Mouse (Mus musculus): ENCODE results near the gene Rab3c.

DNA sequence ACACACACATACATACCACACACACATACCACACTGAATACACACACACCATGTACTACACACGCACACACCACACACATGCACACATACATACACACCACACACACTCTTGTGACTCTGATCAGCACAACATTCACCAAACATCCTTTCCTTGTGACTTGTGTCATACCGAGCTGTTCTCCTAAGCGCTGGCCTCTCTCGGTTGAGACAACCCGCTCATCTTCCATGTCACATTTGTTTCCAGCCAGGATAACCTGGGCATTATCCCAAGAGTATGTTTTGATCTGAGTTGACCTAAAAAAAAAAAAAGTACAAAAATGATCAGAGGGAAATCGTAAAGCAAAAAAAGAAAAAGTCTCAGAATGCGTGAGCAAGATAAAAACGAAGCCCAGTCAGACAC lies 196.8 kb downstream of the Rab3c start:
- TF ChIP-seq POLR2A (IDR thresholded peaks at IDR 0.05; ENCODE audit: insufficient read length, low read depth), result no peak
- TF ChIP-seq MAX (IDR thresholded peaks at IDR 0.05; ENCODE audit: low read depth), result no peak
- TF ChIP-seq USF1 (IDR thresholded peaks at IDR 0.05; ENCODE audit: low read depth), result no peak
- TF ChIP-seq SRF (IDR thresholded peaks at IDR 0.05; ENCODE audit: control insufficient read depth, insufficient read length, low read depth), result no peak
- no peak for TF ChIP-seq TCF12 (IDR thresholded peaks at IDR 0.05; ENCODE audit: insufficient read depth, poor library complexity, severe bottlenecking)
- no peak for TF ChIP-seq POLR2AphosphoS2 (IDR thresholded peaks at IDR 0.05; ENCODE audit: insufficient read length, low read depth)
- no peak for TF ChIP-seq MYOG (IDR thresholded peaks at IDR 0.05; ENCODE audit: control insufficient read depth in 1 of 3, insufficient read depth in 1 of 3, insufficient read length in 2 of 3, low read depth in 2 of 3)
- TF ChIP-seq E2F4 (IDR thresholded peaks at IDR 0.05; ENCODE audit: insufficient read depth), result no peak
- no peak for TF ChIP-seq CEBPB (IDR thresholded peaks at IDR 0.05; ENCODE audit: insufficient read depth, poor library complexity, severe bottlenecking)
- TF ChIP-seq REST (IDR thresholded peaks at IDR 0.05; ENCODE audit: insufficient read depth, insufficient read length), result no peak
- no peak for TF ChIP-seq MYOD1 (IDR thresholded peaks at IDR 0.05; ENCODE audit: control insufficient read depth in 1 of 3, insufficient read length in 2 of 3, low read depth in 2 of 3)
